Mouse (Mus musculus) ovary, adult 18-20 months (tissue): Measurements from ENCODE around the gene Siva1.

Source experiments
- DNase-seq: peaks from one replicate; pipeline ENCODE4 v3.0.0; 2022; ENCODE audit warnings: low spot score, mixed read lengths

The Siva1 gene

DNA sequence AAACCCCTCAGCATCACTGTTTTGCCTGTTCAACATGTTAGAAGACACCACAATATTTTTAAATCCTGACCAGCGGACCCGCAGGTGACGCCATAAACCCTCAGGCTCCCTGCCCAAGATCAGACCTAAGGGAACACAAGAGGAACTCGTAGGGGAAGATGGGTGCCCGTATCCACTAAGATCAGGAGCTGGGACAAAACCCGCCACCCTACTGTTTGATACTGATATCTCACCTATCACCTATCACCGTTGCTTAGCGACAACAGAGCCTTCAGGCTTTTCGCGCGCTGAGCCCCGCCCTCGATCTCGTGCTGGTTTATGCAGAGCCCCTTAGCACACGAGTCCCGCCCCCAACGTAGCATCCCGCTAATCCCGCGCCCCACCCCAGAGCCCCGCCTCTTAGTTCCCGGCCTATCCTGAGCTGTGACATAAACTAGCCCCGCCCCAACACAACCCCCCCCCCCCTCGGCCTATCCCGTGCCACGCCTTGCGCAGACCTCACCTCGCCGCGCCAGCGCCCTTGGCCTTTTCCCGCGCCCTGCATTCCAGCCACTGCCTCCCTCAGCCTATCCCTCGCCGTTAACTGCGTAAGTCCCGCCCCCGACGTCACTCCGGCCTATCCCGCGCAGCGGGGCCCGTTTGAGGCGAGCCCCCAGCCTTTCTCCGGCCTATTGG is at the start of gene Siva1:
Siva1 (plus strand) TSS at position 500 of the 675 bp plus-strand sequence.
- DNase-seq: peak; percentile 99

DNA sequence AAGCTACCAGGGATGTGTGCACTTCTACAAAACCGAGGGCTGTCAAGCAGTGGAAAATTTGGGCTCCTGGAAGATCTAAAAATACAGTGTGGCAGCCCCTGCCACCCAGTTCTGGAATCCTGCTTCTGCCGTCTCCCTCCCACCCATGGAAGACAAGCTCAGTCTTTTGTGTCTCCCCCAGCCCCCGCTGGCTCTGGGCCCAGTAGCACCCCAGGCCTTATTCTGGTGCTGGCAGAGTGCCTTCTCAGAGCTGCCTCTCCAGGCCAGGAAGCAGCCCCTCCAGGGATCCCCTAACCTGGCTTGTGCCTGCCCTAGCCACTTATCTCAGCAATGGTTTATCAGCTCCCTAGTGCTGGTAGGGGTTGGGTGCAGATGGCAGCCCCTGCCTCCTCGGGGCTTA is 49.5 kb upstream of the Siva1 start:
- no peak for DNase-seq

- no peak for DNase-seq
These were observed 48.9 kb upstream of the Siva1 start for GRCm38 (mm10) chr12:112595626-112596025.

DNA sequence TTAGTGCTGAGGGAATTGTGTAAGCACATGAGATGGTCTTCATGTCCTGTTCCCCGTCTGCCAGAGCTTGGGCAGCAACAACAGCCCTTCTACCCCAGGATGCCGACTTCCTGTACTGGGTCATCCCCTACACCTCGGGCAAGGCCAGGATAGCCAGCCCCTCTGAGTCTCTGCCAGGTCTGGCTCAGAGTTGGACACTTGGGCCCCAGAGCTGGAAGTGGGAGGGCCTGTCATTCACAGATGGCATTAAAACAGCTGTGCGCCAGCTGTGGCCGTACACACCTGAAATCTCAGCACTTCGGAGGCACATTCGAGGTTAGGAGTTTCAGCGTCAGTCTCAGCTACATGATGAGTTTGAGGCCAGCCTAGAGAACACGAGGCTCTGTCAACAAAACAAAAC is 48.0 kb upstream of the Siva1 start:
- DNase-seq: no peak

GRCm38 (mm10) chr12:112596891-112597500 is 47.5 kb upstream of the Siva1 start:
- no peak for DNase-seq

DNA sequence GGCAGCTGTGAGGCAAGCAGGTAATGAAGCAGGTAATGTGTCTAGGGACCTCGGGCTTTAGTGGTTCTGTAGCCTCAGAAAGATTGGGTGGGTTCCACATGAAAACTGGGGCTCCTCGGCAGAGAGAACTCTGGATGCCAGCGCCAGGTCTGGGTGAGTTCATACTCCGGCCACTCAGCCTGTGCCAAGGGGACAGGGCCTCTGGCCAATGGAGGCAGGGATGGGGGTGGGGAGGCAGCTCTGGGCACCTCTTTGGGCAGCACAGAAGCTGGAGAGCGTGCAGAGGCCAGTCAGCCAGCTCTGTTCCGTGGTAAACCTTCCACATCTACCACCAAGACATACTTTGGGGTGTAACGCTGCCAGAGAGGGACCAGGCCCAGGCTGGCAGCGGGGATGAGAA is 46.9 kb upstream of the Siva1 start:
- no peak for DNase-seq

- DNase-seq: no peak
These were observed 45.3 kb upstream of the Siva1 start for GRCm38 (mm10) chr12:112599198-112599597.

DNA sequence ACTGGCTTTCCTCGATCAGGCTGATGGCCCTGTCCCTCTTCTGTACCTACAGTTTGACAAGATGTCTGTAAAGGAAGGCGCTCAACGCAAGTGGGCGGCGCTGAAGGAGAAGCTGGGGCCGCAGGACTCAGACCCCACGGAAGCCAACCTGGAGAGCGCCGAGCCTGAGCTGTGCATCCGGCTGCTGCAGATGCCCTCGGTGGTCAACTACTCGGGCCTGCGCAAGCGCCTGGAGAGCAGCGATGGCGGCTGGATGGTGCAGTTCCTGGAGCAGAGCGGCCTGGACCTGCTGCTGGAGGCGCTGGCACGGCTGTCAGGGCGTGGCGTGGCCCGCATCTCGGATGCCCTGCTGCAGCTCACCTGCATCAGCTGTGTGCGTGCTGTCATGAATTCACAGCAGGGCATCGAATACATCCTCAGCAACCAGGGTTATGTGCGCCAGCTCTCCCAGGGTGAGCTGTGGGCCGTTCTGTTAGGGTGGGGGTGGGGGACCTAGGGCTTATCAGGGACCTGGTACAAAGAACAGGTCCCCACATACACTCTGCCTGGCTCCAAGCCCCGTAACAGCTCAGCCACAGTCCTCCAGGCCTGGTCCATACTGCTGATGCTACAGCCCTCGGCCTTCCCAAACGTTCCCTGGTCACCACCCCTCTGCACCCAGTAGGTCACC is 44.4 kb upstream of the Siva1 start:
- DNase-seq: no peak

DNA sequence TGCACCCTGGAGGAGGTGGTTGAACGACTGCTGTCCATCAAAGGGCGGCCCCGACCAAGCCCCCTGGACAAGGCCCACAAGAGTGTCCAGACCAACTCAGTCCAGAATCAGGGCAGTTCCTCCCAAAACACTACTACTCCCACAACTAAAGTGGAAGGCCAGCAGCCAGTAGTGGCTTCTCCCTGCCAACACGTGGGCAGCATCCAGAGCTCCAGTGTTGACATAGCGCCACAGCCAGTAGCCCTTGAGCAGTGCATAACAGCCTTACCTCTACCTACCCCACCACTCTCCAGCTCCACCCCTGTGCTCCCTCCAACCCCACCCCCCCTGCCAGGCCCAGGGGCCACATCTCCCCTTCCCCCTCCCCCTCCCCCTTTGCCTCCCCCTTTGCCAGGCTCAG is 40.5 kb upstream of the Siva1 start:
- DNase-seq: no peak

- DNase-seq: no peak
These were observed 39.5 kb upstream of the Siva1 start for GRCm38 (mm10) chr12:112604709-112605649.

DNA sequence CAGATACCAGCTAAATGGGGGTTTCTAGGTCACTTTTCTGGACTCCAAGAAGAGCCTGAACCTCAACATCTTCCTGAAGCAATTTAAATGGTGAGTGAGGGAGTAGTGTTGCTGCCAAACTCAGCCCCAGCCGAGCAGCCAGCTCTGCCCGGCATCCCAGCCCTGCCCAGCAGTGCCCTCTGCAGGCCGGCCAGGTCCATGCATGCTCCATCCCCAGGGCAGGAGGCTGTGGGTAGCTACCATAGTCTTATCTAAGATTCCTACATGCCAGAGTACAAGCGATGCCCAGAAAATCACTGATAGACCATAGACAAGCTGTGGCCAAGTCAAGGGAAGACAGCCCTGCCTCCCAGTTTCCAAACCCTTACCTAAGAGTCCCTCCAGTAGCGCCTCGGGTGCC is 38.7 kb upstream of the Siva1 start:
- peak; percentile 52 for DNase-seq

DNA sequence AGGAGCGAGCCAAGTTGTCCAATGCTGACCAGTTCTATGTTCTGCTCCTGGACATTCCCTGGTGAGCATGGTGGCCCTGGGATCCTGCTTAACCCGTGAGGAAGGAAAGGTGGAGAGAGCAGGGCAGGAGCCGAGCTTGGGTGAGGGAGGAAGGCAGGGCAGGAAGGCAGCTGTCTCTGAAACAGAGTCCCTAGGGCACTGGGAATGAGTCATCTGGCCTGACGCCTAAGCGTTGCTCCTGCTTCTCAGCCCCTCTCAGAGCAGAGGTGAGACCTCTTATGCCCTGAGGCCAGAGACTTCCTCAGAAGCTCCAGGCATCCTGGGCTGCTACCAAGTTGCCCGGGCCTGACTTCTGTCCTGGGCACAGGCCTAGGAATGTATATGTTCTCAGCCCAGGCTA is 37.5 kb upstream of the Siva1 start:
- no peak for DNase-seq

DNA sequence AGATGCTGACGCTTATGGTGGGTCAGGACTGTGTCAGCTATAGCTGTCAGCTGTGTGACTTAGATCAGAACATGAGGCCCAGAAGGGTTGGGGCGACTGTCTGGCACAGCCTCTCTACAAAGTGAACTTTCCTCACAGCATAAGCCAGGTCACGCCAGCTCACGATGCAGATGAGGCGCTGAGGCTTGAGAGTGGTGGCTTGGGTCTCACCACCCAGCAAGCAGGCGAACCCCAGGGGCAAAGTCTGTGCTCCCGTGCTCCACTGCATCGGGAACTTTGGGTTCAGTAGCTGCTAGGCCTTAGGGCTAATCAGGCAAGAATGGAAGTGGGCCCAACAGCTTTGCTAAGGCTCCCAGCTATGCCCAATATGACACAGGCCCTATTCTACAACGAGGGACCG is 35.4 kb upstream of the Siva1 start:
- no peak for DNase-seq

DNA sequence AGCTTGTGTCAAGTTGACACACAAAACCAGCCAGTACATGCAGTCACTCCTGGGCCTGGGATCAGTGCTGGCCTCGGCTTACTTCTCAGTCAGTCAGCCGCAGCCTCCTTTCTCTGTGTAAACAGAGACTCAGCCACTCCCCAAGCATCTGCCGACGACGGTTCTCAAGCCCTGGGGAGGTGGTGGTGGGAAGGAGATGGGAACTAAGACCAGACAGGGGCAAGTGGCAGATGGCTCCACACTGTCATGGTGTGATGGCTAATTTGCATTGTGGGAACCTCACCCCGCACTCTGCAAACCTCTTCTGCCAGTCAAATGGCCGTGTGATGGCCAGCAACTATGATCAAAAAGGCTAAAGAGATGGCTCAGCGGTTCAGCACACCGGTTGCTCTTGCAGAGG is 27.8 kb upstream of the Siva1 start:
- no peak for DNase-seq

GRCm38 (mm10) chr12:112617184-112617583 is 27.3 kb upstream of the Siva1 start:
- no peak for DNase-seq

DNA sequence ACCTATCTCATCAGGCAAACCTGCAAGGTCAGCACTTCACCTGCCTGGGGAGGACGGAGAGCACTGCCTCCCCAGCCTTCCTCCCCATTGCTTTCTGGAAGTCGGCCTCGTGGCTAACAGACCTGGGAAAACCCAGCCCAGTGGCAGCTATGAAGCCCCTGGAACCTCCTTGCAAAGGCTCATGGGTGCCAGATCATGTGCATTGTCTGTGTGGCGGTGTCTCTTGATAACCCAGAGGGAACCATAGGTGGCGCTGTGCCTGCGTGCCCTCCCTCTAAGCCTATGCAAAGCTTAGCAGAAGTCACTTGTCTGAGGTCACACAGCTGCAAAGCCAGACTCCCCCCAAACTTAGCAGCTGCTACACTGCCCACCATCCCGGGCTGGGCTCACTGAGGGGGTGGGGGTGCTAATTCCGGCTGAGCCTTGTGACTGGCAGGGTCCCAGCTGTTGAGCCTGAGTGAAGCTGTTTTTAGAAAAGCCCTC is 26.5 kb upstream of the Siva1 start:
- DNase-seq: no peak

DNA sequence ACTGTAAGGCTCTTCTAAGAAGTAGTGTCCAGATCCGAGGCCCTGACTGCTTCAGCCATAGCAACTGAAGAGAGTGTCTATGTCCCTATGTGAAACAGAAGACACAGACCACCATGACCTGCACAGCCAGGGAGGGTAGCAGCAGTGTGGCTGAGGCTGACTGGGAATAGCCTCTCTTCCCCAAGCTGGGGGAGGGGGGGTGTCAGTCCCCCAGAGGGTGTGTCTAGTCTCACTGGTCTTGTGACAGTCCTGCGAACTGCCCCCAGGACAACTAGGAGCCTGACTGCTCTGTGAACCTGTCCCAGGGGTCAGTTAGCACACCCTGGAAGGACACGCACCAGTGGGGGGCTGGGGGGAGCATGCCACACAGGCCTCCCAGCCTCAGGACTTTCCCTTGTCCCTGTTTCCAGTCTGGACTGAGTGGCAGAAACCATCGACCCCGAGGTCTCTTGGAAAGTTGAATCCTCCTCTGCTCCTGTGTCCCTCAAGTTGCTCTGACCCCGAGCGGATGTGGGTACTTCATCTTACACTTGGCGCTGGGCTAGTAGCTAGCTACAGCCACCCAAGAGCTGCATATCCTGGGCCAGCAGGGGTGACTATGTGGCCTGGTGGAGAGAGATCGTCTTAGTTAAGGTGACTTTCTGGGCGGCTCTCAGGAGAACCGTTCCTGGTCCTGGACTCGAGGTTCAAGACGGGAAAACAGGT is 25.3 kb upstream of the Siva1 start:
- no peak for DNase-seq

- peak; percentile 30 for DNase-seq
These were observed 24.7 kb upstream of the Siva1 start, which contains the start of gene Adssl1 for GRCm38 (mm10) chr12:112619686-112620353. Gene Adssl1, plus strand, starts transcription at chr12:112620045.

DNA sequence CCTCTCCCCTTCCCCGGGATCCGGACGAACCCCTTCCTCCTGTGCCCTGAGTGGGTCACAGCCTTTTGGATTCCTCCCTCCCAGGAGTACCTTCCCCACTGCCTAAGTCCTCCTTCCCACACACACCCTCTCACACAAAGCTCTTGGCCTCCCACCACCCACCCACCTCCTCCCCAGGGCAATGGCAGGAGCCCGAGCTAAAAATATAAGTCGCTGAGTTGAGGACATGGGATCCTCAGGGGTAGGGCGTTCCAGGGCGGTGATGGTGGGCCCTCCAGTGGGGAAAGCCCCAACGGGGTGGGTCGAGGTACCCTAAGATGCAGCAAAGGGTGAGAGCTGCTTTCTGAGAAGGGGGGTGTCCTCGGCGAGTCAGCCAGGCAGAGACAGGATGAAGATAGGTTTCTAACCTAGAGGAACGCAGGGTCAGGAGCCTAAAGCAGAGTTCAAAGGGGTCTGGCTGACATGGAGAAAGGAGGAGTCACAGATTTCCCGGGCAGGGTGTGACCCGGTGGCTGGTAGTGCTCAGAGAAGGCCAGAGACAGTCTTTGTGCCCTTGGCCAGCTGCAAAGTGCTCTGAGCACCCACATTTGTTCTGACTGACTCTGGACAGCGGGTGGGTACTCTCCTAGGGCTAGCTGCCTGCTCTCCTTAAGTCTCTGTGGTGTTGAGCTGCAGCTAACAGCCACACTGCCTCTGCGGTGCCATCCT is 24.0 kb upstream of the Siva1 start:
- DNase-seq: no peak

- no peak for DNase-seq
These were observed 22.6 kb upstream of the Siva1 start for GRCm38 (mm10) chr12:112621900-112622299.
